Mouse (Mus musculus) spleen, adult 18-20 months (tissue): ENCODE data around the gene Pofut1.
"Not testable (repeated sequence)": the region's sequence is repeated elsewhere in the genome, so short reads cannot be mapped to it uniquely, and the experiment has no call there.

Experiments used
- DNase-seq, 2 experiments: peaks; one replicate each; pipeline ENCODE4 v3.0.0; 2022; ENCODE audit warnings: mixed read lengths in 2 of 2

Gene Pofut1

DNA sequence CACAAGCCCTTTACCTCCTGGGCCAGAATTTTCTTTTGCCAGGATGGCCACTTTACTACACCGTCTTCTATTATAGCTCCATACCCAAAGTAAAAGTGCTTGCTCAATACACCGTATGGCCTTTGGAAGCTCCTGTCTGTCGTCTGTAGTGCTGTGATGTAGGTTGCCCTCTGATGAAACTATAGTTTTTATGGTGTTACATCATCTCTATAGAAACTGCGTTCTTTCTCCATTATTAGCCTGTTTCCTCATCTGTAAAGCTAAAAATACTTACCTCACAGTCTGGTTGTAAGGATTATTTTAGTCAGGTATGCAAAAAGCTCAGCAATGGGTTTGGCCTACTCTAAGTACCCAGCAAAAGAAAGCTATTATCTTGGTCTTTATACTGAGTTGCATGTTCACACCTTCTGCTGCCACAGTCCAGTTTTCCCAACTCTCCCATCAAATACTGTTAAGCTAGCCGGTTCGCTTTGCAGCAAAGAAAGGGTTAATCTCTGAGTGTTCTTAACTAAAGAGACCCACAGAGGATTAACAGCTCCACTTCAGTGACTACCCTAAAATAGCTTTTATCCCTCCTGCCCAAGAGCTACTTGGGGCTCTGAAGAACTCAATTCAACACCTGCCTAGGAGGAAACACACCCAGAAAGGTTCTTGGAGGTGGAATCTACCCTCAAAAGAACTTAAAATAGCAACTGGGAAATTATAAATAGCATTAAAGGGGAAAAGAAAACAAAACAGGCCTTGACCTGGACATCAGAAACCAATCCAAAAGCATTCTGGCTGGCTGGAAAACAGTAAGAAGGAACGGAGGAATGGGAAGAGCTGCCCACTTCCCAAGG lies 2.1 kb upstream of the Pofut1 start:
- no peak for DNase-seq

DNA sequence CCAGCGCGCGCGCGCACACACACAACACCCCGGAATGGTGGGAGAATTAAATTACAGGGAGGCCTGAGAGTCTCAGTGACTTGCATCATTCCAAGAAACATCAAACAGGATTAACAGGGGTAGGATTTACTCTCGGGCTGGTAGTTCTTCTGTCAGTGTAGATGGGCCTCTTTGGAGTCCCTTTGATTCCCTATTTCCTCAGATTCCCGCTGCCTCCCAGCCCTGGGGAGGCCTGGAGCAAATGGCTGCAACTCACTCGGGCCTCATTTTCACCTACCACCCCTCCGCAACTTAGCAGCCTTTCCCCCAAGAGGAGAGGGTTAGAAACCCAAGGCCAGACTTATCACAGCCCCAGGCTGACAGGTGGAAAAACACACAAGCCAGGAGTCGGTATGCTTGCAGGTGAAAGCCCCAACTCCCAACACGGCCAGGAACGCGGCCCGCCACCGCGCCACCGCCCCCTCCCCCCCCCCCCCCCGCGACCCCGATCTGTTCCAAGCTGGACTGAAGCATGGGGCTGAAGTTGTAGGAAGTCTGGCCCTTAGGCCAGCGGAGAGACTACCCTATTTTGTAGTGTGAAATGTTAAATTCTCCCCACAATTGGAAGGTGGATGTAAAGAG lies 1.4 kb upstream of the Pofut1 start:
- no peak for DNase-seq

DNA sequence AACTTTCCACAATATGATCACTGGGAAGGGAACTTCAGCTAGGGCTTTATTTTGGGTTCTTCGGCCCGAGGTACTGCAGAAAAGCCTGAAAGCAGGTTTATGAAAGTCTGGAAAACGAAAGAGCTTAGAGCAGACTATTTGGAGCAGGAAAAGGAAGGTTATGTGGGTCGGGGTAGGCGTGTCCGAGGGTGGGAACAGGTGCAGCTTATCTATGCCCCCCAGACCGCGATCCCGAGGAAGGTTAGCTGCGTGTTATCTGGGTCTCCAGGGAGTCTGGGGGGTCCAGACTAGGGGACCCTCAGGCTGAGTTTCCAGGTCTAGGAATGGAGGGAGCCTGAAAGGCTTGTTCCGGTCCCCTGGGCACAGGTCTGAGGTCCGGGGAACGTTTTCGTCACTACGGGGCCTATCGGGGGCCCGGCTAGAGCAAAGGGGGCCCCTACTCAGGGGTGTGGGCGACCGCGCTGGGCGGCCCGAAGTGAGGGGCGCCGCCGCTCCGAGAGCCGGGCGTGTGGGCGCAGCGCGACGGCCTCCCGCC lies 565 bp upstream of the Pofut1 start:
- no peak for DNase-seq

DNA sequence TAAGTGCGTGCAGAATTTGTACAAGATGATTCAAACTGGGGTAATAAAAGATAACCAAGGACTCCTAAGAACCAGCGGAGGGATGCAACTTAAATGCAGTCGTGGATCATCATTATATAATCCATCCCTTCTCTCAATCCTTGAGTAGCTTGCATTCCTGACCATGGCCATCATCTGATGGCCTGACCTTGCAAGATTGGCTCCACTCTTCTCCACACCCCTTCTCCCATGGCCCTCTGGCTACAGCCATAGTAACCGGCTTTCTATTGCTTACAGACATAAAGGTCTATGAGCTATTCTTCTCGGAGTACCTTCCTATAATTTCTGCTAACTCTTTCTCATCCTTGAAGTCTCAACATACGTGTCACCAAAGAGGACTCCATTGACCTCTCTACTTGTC lies 823 bp downstream of the Pofut1 start:
- DNase-seq, result no peak

DNA sequence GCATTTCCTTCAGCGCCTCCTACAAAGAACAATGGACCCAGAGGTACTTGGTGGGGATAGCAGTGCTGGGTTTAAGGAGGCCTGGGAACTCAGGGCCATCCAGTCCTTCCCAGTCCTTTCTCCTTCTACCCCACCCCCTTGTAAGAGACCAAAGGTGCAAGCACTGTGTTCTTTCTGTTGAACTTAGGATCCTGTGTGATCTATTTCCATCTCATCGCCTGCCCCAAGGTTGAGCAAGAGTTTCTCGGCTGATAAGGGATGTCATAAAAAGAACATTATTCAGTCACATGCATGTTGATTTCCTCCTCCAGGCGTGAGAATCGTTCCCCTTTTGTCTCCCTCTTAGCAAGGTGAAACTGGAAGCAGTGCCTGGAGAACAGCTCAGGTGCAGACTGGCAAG lies 8.4 kb downstream of the Pofut1 start:
- DNase-seq, result no peak

DNA sequence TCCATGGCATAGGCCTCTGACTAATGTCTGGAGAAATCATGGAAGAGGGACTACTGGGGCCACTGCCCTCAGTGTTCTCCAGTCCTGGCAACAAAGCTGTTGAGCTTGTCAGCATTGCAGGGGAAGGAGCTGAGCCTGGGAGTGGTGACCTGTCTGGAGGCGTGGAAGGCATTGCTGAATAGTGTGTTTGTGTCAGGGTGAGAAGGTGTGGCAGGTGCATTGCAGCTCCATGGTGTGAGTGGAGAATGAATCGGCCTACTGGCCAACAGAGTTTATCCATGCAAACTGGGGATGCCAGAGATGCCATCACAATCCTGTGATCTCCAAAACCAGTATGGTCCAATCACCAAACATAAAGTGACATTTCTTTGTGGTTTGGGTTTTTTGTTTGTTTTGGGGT lies 15.3 kb downstream of the Pofut1 start:
- DNase-seq, result no peak

DNA sequence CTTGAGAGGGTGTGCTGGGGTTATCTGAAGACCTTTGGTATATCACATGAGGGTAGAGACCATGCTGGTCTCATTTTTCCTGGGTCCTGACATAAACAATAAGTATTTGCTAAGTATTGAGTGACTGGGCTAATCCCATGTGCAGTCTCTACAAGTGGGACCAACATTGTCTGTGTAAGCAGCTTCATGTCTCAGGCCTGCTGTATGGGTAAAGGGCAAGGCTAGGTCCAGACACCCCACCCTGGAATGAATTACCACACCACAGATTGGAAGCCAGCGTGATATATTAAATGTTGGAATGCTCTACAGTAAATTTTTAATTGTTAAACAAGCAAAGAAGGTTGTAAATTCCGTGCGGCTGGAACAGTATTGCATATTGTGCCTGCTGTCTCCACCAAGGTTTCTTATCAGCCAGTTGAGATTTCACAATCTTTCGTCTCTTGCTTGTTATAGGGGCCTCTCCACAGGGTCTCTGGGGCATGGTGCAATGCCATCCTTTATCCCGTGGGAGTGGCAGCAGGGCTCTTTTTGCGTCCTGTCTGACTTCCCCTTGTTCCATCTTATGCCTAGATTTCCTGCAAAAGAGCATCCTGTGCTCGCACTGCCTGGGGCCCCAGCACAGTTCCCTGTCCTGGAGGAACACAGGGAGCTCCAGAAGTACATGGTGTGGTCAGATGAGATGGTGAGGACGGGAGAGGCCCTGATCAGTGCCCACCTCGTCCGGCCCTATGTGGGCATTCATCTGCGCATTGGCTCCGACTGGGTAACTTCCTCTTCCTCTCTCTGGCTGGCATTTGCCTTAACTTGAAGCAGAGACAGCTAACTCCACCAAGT lies 17.9 kb downstream of the Pofut1 start:
- peak in 1 of 2 experiments; percentile 41 for DNase-seq

DNA sequence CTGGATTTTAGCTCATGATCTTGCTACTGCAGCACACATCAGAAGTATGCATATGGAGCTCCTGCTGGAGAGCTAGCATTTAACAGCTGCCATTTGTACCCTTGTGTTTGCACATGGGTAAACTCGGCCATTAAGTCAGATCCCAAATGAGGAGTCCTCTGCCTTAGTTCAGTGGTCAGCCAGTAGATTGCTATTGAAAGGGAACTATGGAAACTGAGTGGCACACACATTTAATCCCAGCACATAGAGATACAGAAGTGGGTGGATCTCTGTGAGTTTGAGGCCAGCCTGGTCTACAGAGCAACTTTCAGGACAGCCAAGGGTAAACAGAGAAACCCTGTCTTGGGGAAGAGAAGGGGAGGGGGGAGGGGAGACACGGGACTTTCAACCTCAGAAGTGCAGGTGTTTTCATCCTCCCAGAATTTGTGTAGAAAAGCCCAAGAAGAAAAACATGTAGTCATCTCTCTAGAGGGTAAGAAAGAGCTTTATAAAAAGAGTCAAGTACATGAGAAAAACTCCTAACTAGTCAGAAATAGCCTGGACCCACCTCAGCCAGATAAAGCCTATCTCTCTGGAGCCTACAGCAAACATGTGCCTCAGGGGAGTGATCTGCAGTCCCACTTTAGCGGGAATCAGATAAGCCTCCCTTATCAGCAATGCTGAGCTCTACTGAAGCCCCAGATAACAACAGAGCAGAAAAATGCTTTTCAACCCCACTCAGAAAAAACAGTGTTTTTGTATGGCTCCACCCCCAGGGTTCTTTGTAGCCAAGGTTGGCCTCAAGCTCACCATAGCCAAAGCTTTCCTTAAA lies 18.7 kb downstream of the Pofut1 start:
- no peak for DNase-seq

DNA sequence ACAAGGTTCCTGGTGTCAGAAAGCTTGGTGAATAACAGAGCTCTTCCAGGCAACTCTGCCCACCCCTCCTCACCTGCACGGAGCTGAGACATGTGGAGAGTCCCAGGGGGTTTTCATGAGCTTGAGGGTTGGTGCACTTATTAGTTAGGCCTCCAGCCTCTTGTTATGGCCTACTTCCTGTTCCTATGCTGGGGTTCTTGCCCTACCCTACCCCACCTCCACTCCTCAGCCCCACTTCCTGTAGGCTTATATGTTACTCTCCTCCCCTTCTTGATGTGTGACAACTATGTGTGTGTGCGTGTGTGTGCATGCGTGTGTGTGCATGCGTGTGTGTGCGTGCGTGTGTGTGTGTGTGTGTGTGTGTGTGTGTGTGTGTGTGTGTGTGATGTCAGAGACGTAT lies 21.7 kb downstream of the Pofut1 start:
- peak; percentile 37 to 48 for DNase-seq

DNA sequence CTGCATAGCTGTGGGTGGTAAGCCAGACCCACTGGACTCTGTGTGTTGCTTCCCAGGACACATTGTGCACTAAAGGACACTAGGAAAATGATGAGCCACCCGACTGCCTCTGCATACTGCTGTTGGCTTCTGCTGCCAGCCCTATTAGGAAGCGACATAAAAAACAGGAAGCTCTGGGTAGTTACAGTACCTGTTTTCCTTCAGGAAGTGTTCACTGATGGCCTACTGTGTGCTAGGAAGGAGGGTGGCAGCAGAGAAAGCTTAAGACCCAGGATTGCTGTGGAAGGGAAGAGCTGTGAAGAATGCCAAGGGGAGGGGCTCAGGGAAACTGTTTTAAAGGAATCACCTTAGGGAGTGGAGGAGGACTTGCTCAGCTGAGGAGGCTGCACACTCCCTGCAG lies 26.0 kb downstream of the Pofut1 start:
- no peak for DNase-seq

DNA sequence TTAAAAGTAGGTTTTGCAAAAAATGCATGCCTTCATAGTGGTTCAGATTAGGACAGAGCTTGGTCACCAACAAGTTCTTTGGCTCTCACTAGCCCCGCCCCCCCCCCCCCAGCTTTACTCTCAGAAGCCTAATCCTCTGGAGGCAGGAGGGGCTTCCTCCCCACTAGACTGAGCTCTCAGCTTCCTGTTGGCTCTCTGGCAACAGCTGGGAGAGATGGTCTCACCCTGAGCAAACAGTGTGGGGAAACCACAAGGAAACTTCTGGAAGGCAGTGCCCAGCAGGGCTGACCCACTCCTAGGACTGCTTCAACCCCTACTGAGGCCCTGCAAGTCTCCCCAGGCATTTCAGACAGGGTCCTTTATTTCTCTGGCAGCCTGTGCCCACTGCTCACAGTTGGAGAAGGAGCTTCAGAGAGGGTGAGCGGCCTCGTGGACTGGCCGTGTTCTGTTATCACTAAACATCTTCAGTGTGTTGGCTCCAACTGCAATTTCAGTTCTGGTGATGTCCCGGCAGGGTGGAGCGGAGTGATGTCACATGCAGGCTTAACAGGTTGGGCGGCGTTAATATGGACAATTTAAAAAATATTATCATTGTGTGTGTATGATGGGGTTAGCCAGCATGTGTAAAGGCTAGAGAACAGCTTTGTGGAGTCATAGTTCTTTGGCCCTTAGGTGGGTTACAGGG lies 29.0 kb downstream of the Pofut1 start:
- not testable (repeated sequence) for DNase-seq

DNA sequence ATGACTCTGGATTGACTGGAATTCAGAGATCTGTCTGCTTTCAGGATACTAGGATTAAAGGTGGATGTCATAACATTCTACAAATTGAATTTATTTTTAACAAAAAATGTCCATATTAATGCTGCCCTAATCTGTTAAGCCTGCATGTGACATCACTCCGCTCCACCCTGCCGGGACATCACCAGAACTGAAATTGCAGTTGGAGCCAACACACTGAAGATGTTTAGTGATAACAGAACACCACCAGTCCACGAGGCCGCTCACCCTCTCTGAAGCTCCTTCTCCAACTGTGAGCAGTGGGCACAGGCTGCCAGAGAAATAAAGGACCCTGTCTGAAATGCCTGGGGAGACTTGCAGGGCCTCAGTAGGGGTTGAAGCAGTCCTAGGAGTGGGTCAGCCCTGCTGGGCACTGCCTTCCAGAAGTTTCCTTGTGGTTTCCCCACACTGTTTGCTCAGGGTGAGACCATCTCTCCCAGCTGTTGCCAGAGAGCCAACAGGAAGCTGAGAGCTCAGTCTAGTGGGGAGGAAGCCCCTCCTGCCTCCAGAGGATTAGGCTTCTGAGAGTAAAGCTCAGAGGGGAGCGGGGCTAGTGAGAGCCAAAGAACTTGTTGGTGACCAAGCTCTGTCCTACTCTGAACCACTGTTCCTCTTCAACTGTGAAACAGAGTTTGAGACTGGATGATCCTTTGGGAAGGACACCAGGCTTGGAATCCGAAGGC lies 33.0 kb downstream of the Pofut1 start:
- DNase-seq, result not testable (repeated sequence)

DNA sequence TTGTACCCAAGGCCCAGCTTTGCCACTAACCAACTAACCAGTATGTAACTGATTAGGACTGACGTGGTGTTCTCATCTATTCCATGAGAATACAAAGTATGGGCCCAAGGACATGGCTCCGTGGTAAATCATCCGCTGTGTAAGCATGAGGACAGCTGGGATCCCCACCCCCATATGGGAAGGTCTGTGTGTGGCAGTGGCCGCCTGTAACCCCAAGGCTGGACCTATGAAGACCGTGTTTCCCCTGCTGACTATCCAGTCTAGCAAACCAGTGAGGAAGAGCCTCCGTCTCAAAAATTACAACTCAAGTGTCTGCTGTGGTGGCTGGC lies 33.5 kb downstream of the Pofut1 start:
- DNase-seq, result no peak

DNA sequence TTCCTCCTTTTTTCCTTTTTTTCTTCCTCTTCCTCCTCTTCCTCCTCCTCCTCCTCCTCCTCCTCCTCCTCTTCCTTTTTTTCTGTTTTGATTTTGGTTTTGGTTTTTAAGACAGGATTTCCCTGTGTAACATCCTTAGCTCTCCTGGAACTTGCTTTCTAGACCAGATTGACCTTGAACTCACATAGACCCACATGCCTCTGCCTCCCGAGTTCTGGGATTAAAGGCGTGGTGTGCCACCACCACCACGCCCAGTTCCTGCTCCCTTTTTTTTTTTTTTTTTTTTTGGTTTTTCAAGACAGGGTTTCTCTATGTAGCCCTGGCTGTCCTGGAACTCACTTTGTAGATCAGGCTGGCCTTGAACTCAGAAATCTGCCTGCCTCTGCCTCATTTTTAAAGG lies 34.2 kb downstream of the Pofut1 start:
- DNase-seq, result not testable (repeated sequence)

DNA sequence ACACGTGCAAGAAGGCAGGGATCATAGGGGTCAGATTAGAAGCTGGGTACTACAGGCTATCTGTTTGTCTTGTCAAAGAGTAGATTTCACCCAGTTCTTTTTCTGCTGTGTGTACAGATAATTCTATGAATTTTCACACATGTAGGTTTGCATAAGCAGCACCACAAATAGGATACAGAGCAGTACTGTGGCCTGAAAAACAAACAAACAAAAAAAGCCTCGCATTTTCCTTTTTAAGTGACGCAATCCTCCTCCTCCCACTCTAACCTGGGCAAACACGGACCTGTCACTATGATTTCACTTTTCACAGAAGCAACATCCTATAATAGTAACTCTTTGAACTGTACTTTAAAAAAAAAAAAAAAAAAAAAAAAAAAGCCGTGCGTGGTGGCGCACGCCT lies 35.1 kb downstream of the Pofut1 start:
- DNase-seq, result no peak

DNA sequence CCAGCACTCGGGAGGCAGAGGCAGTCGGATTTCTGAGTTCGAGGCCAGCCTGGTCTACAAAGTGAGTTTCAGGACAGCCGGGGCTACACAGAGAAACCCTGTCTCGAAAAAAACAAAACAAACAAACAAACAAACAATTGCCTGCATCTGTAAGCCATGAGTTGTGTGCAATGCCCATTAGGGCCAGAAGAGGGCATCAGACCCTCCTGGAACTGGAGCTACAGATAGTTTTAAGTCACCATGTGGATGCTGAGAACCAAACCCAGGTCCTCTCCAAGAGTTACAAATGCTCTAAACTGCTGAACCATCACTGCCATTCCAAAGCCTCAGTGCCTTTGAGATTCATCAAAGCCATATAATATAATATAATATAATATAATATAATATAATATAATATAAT lies 35.5 kb downstream of the Pofut1 start:
- DNase-seq, result not testable (repeated sequence)

DNA sequence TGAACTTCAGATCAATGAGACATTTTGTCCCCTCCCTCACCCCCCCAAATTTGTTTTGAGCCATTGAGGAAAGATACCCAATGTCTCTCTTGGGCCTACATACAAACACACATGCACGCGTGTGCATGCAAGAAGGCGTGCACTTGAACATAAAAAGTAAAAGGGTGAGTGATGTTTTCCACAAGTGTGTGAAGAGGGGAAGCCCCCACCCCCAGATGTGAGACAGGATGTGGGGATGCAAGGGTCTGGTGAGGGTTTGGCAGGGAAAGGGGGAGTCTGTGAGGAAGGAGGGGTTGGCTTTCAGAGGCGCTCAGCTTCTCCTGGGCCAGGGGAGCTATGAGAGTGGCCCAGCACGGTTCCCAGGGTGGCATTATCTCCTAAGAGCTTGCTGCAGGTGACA lies 37.0 kb downstream of the Pofut1 start:
- DNase-seq, result no peak

DNA sequence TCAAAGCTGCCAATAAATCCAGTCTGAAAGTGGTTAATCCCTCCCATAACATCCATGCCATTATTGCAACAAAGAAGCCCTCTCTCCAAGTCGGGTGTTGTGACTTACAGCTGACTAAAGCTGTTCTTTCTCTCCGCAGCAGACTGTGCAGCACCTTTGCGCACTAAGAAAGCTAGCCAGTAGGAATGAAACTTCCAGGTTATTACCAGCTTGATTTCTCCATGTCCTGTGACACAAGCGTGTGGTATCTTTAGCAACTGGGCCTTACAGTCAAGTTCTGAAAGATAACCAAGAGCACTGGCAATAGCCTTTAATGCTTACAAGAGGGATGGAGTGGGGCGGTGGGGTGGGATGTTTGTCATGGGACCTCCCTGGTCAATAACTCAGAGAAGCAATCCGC lies 42.6 kb downstream of the Pofut1 start:
- DNase-seq, result no peak

DNA sequence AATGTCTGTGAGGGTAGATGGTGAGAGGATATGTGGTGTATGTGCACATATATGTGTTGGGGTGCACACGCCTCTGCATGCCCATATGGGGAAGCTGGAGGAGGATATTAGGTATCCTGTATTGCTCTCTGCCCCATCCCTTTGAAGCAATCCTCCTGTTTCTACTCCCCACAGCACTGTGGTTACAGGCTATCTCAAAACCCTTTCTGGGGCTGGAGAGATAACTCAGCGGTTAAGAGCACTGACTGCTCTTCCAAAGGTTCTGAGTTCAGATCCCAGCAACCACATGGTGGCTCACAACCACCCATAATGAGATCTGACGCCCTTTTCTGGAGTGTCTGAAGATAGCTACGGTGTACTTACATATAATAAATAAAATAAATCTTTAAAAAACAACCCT lies 45.2 kb downstream of the Pofut1 start:
- DNase-seq, result no peak

DNA sequence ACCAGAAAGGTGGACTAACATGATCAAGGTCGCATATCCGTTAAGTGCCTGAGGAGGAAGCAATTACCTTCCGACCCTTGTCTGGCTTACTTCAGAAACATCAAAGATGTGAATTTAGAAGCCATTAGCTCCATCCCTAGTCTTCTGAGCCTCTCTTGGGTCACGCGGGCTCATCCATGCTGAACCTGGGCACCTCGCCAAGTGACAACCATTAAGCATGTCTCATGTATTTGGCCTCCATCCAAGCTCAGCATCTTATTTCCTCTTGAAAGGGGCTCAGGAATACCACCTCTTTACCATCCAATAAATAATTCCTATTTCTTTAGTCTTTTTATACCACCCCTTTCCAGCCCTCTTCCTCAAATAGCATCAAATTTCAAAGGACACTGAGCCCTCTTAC lies 46.5 kb downstream of the Pofut1 start:
- DNase-seq, result no peak
